Mouse (Mus musculus) G1E (cell line): ENCODE data around the gene Has1.

ENCODE experiments used
- CTCF ChIP-seq: IDR thresholded peaks from 2 replicates; pipeline ENCODE4 v1.5.1; 2012; ENCODE audit warnings: low read depth, low read length, inconsistent platforms, mixed read lengths
- GATA1 ChIP-seq: IDR thresholded peaks from 2 replicates; pipeline ENCODE4 v1.6.1; 2012; ENCODE audit warnings: borderline replicate concordance, low read length, inconsistent platforms, mixed read lengths

DNA sequence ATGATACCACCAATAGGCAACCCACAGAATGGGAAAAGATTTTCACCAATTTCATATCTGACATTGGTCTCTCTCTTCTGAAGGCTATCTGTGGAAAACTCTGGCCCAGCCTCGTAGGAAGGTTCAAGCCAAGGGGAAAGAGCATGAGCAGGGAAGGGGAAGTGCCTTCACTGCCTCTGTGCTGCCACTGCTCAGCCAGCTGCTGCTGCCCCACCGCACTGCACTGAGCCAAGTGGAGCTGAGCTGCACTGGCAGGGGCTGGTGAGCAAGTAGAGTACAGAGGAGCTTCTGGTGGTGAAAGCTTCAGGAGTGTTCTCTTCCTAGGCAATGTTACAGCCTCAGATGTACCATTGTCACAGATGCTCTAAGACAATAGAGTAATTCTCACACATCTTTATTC is 59.5 kb downstream of the Has1 start:
- TF ChIP-seq CTCF (no peak), GATA1 (no peak)
